In genomic region chr2:113449924-113450323, GRCm38 (mm10) we compare ENCODE assay signal across 13 mouse cellular contexts.
DNase-seq lines count a peak whose midpoint lies in the region; ATAC-seq lines count a peak whose summit lies in the region.
"Had no signal": no experiment of that assay in that cellular context is flagged by ENCODE, and none has a peak within 500 bp of the region (broad histone marks: within the 10 kb centered on the region; RNA-seq: fewer than 3 reads in every experiment).

No protein-coding gene starts in this region.

- no peaks in the 10 kb centered on the region for H3K9me3 ChIP-seq in heart, embryonic 11.5 days (replicated peaks; ENCODE audit: control insufficient read depth, low read length)
- H3K9me3 ChIP-seq in midbrain, embryonic 14.5 days (ENCODE audit: control insufficient read depth, low read length), result no peaks in the 10 kb centered on the region
- no peaks in the 10 kb centered on the region for H3K9me3 ChIP-seq in kidney, embryonic 14.5 days (ENCODE audit: control insufficient read depth, low read length)
- H3K9me3 ChIP-seq in forebrain, embryonic 12.5 days, result no peaks in the 10 kb centered on the region

- no peaks in the 10 kb centered on the region for H3K27me3 ChIP-seq in heart, embryonic 11.5 days (ENCODE audit: control insufficient read depth, insufficient read depth, low read length)
- no peaks in the 10 kb centered on the region for H3K27me3 ChIP-seq in midbrain, embryonic 14.5 days (ENCODE audit: control insufficient read depth, insufficient read depth, low read length)
- H3K27me3 ChIP-seq in kidney, embryonic 14.5 days (ENCODE audit: control insufficient read depth, insufficient read depth, low read length), result no peaks in the 10 kb centered on the region
- H3K27me3 ChIP-seq in forebrain, embryonic 12.5 days, result no peaks in the 10 kb centered on the region

- H3K9ac ChIP-seq in heart, embryonic 11.5 days (ENCODE audit: low read depth, low read length), result no peak overlapping the region
- H3K9ac ChIP-seq in midbrain, embryonic 14.5 days (replicated peaks; ENCODE audit: low read length), result no peak overlapping the region
- H3K9ac ChIP-seq in kidney, embryonic 14.5 days (ENCODE audit: low read depth, low read length), result no peak overlapping the region
- H3K9ac ChIP-seq in forebrain, embryonic 12.5 days, result no peak overlapping the region
- H3K9ac ChIP-seq: lung, embryonic 14.5 days had no signal

- peak; percentile 85 for DNase-seq in heart, adult 11 months
- DNase-seq in lung, postnatal 25 days (ENCODE audit: low spot score), result peak; percentile 23
- DNase-seq in lung, postnatal 10 days, result no peak
- DNase-seq in gonadal fat pad, adult 2 months (ENCODE audit: low read depth), result peak; percentile 20
- no peak for DNase-seq in midbrain, embryonic 14.5 days
- DNase-seq: cerebellum, postnatal 14 days; kidney, adult 18-20 months; lung, embryonic 14.5 days; retina, postnatal 1 day had no signal

- no peak overlapping the region for H3K4me3 ChIP-seq in heart, embryonic 11.5 days (ENCODE audit: low read depth, low read length)
- no peak overlapping the region for H3K4me3 ChIP-seq in midbrain, embryonic 14.5 days (replicated peaks; ENCODE audit: low read depth, low read length)
- no peak overlapping the region for H3K4me3 ChIP-seq in kidney, embryonic 14.5 days (ENCODE audit: low read length)
- H3K4me3 ChIP-seq in forebrain, embryonic 12.5 days (replicated peaks), result no peak overlapping the region

- WGBS in heart, embryonic 11.5 days (ENCODE audit: insufficient replicate concordance), result 57% methylated on average over 3 of the region's 3 CpGs
- WGBS in midbrain, embryonic 14.5 days, result 94% methylated on average over 3 of the region's 3 CpGs
- 73% methylated on average over 3 of the region's 3 CpGs for WGBS in kidney, embryonic 14.5 days
- WGBS in forebrain, embryonic 12.5 days, result 94% methylated on average over 3 of the region's 3 CpGs

- no peak overlapping the region for H3K27ac ChIP-seq in heart, embryonic 11.5 days (ENCODE audit: low read depth, low read length)
- H3K27ac ChIP-seq in midbrain, embryonic 14.5 days (replicated peaks; ENCODE audit: low read depth, low read length), result no peak overlapping the region
- H3K27ac ChIP-seq in kidney, embryonic 14.5 days (ENCODE audit: low read depth, low read length), result no peak overlapping the region
- no peak overlapping the region for H3K27ac ChIP-seq in forebrain, embryonic 12.5 days
- H3K27ac ChIP-seq: stomach, postnatal 0 days had no signal

- H3K36me3 ChIP-seq in heart, embryonic 11.5 days (ENCODE audit: control insufficient read depth, insufficient read depth, low read length), result no peaks in the 10 kb centered on the region
- no peaks in the 10 kb centered on the region for H3K36me3 ChIP-seq in midbrain, embryonic 14.5 days (ENCODE audit: control insufficient read depth, insufficient read depth, low read length)
- no peaks in the 10 kb centered on the region for H3K36me3 ChIP-seq in kidney, embryonic 14.5 days (ENCODE audit: control insufficient read depth, insufficient read depth, low read length)
- no peaks in the 10 kb centered on the region for H3K36me3 ChIP-seq in forebrain, embryonic 12.5 days (replicated peaks)

- no peak overlapping the region for H3K4me2 ChIP-seq in heart, embryonic 11.5 days
- no peak overlapping the region for H3K4me2 ChIP-seq in midbrain, embryonic 14.5 days (ENCODE audit: low read length)
- no peak overlapping the region for H3K4me2 ChIP-seq in kidney, embryonic 14.5 days (replicated peaks; ENCODE audit: low read depth, low read length)
- H3K4me2 ChIP-seq in forebrain, embryonic 12.5 days, result no peak overlapping the region
- H3K4me2 ChIP-seq: lung, embryonic 14.5 days had no signal

- H3K4me1 ChIP-seq in heart, embryonic 11.5 days (ENCODE audit: control insufficient read depth, insufficient read depth, low read length), result no peaks in the 10 kb centered on the region
- H3K4me1 ChIP-seq in midbrain, embryonic 14.5 days (ENCODE audit: control insufficient read depth, insufficient read depth, low read length), result no peaks in the 10 kb centered on the region
- no peaks in the 10 kb centered on the region for H3K4me1 ChIP-seq in kidney, embryonic 14.5 days (ENCODE audit: control insufficient read depth, insufficient read depth, low read length)
- H3K4me1 ChIP-seq in forebrain, embryonic 12.5 days, result peaks cover 12% of the 10 kb centered on the region; the same call in 1 of the 2 replicates

- ATAC-seq in heart, embryonic 11.5 days (replicated peaks; ENCODE audit: insufficient number of reproducible peaks, low FRiP score, low TSS enrichment), result no peak
- no peak for ATAC-seq in midbrain, embryonic 14.5 days (ENCODE audit: low FRiP score, low TSS enrichment)
- no peak for ATAC-seq in kidney, embryonic 14.5 days (ENCODE audit: low FRiP score, low TSS enrichment)
- no peak for ATAC-seq in forebrain, embryonic 12.5 days (ENCODE audit: low FRiP score)

Comparison
In these comparisons a context has a peak if more than half of its experiments do, and no peak if none do; other contexts are left out.
1. DNase-seq: peak in heart, adult 11 months (single experiment), lung, postnatal 25 days (single experiment) and gonadal fat pad, adult 2 months (single experiment); none in lung, postnatal 10 days (single experiment) and midbrain, embryonic 14.5 days (single experiment).